ENCODE assay signal across 8 mouse cellular contexts in the genomic region with DNA sequence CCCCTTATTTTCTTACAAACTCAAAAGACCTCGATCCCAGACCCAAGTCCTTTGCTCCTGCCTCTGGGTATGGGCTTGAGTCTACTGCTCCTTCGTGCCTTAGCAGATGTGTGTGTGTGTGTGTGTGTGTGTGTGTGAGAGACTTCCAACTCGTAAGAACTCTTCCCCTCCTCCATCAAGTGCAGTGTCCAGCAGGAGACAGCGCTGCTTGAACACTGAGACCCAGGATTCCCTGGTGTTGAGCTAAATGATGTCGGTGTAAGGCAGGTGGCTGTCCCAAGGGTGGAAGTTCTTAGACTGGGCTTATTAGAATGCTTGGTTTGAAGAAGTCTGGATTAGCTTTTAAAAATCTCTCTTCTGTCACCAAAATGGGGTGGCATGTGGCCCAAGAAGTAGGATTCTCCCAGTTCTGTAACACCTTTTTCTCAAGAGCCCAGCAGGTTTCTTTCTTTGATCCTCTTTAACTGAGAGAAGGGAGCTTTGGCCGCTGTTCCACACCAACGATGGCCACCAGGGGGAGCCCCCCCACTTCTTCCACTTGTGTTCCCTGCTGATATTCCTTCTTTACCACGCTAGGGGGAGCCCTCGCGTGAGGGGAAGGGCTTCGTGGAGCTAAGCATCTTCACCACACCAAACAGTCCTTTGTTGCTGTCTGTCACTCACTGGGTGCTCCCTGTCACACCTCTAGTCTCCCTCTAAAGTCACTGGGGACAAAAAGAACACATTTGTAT. TPM values are rescaled to one million over a fixed set of nuclear protein-coding genes. Genes with fewer than 3 reads are reported as not detected.
A peak's percentile ranks its signal among the peaks of the same experiment; 100 is the strongest.
DNase-seq lines count a peak whose midpoint lies in the region; ATAC-seq and TF ChIP-seq lines count a peak whose summit lies in the region.

No protein-coding gene starts in this region.

- H3K4me2 ChIP-seq in liver, embryonic 16.5 days (ENCODE audit: low read depth, low read length) = no peak overlapping the region
- H3K4me2 ChIP-seq in neural tube, embryonic 15.5 days = no peak overlapping the region

- peak; percentile 83 for ATAC-seq in CD4-positive, CD25-positive, alpha-beta regulatory T cell, adult 4 months
- peak; percentile 94 for ATAC-seq in erythroblast, adult 5-6 weeks (replicated peaks; ENCODE audit: low FRiP score, poor library complexity, severe bottlenecking)
- ATAC-seq in liver, embryonic 16.5 days (ENCODE audit: low read depth) = peak; percentile 50; the same call in 1 of the 2 replicates
- ATAC-seq in neural tube, embryonic 15.5 days (ENCODE audit: low FRiP score) = peak; percentile 55

- 19% methylated on average over 11 of the region's 11 CpGs for WGBS in liver, embryonic 16.5 days (ENCODE audit: insufficient replicate concordance)
- WGBS in neural tube, embryonic 15.5 days = 28% methylated on average over 11 of the region's 11 CpGs

- peak; percentile 86 for DNase-seq in brain, adult 2 months (ENCODE audit: low read depth, low spot score)
- DNase-seq in heart, postnatal 10 days = peak; percentile 80 to 91
- peak; percentile 76 to 93 for DNase-seq in kidney, postnatal 36 days

- H3K27me3 ChIP-seq in liver, embryonic 16.5 days (ENCODE audit: control insufficient read depth, insufficient read depth, low read depth, low read length) = no peaks in the 10 kb centered on the region
- no peaks in the 10 kb centered on the region for H3K27me3 ChIP-seq in neural tube, embryonic 15.5 days (replicated peaks)
- no peaks in the 10 kb centered on the region for H3K27me3 ChIP-seq in testis, adult 2 months (ENCODE audit: control insufficient read depth, insufficient read depth, low read length)

- intact Hi-C loops in heart, postnatal 10 days (cut with DNase I) = loop anchor here (1.0 kb wide), 1 partner anchor 50 kb away; no protein-coding TSS in a partner anchor

- H3K27ac ChIP-seq in liver, embryonic 16.5 days (ENCODE audit: low read length) = no peak overlapping the region
- no peak overlapping the region for H3K27ac ChIP-seq in neural tube, embryonic 15.5 days (replicated peaks)
- no peak overlapping the region for H3K27ac ChIP-seq in testis, adult 2 months (ENCODE audit: control insufficient read depth, insufficient read depth, low read depth, low read length)

- TF ChIP-seq POLR2A in testis, adult 2 months (IDR thresholded peaks at IDR 0.05; ENCODE audit: control insufficient read depth, low read depth, low read length) = no peak

- H3K9me3 ChIP-seq in liver, embryonic 16.5 days (replicated peaks; ENCODE audit: control insufficient read depth, low read length) = no peaks in the 10 kb centered on the region
- H3K9me3 ChIP-seq in neural tube, embryonic 15.5 days (replicated peaks) = no peaks in the 10 kb centered on the region

- TF ChIP-seq CTCF in testis, adult 2 months (IDR thresholded peaks at IDR 0.05; ENCODE audit: control insufficient read depth, insufficient read depth, insufficient replicate concordance, low read depth, low read length) = peak; percentile 98

- H3K4me1 ChIP-seq in liver, embryonic 16.5 days (ENCODE audit: control insufficient read depth, low read depth, low read length) = no peaks in the 10 kb centered on the region
- peaks cover 3% of the 10 kb centered on the region; the same call in 1 of the 2 replicates for H3K4me1 ChIP-seq in neural tube, embryonic 15.5 days
- H3K4me1 ChIP-seq in testis, adult 2 months (ENCODE audit: control insufficient read depth, insufficient read depth, low read length) = no peaks in the 10 kb centered on the region; the same call in 1 of the 2 replicates

- no peaks in the 10 kb centered on the region for H3K36me3 ChIP-seq in liver, embryonic 16.5 days (ENCODE audit: control insufficient read depth, insufficient read depth)
- no peaks in the 10 kb centered on the region for H3K36me3 ChIP-seq in neural tube, embryonic 15.5 days
- no peaks in the 10 kb centered on the region for H3K36me3 ChIP-seq in testis, adult 2 months (ENCODE audit: control insufficient read depth, insufficient read depth, low read length)

- no peak overlapping the region for H3K9ac ChIP-seq in liver, embryonic 16.5 days (ENCODE audit: low read depth, low read length)
- H3K9ac ChIP-seq in neural tube, embryonic 15.5 days (replicated peaks) = no peak overlapping the region

- no peak overlapping the region for H3K4me3 ChIP-seq in liver, embryonic 16.5 days (ENCODE audit: low read depth, low read length)
- no peak overlapping the region for H3K4me3 ChIP-seq in neural tube, embryonic 15.5 days (replicated peaks)
- H3K4me3 ChIP-seq in testis, adult 2 months (ENCODE audit: control insufficient read depth, low read depth, low read length) = no peak overlapping the region

RNA-seq across cellular contexts. Expression of a gene that starts 17.0 kb away (rescaled TPM):
- polyA plus RNA-seq in CD4-positive, CD25-positive, alpha-beta regulatory T cell, adult 4 months (2017; shearing (Covaris generic)) = under 1 TPM in 1 of 2 experiments, not detected in 1; 0.95 TPM
- total RNA-seq in erythroblast, adult 5-6 weeks (2015; ENCODE audit: low replicate concordance) = not detected in 2 replicates
- not detected in 2 replicates for total RNA-seq in erythroblast, adult 5-6 weeks (2017; ENCODE audit: low replicate concordance)
- 1 to 10 TPM; 1.8 to 2.6 TPM for total RNA-seq in heart, postnatal 10 days (2021)
- polyA plus RNA-seq in liver, embryonic 16.5 days (2015; fragmentation: Nextera tagmentation; extraction: Ambion mirVana) = 0.07 and 0.08 TPM in 2 replicates
- polyA plus RNA-seq in neural tube, embryonic 15.5 days (2015; fragmentation: Nextera tagmentation; extraction: Ambion mirVana) = 1.4 and 1.8 TPM in 2 replicates
- 270 and 284 TPM in 2 replicates for polyA plus RNA-seq in testis, adult 2 months (2012; rRNA removed)

RNA-seq across cellular contexts. Expression of a gene that starts 27.5 kb away (rescaled TPM):
- polyA plus RNA-seq in CD4-positive, CD25-positive, alpha-beta regulatory T cell, adult 4 months (2017; shearing (Covaris generic)) = 10 to 100 TPM; 32.4 to 36.4 TPM
- total RNA-seq in erythroblast, adult 5-6 weeks (2015; ENCODE audit: low replicate concordance) = 63.7 and 66.9 TPM in 2 replicates
- total RNA-seq in erythroblast, adult 5-6 weeks (2017; ENCODE audit: low replicate concordance) = 18.0 and 37.7 TPM in 2 replicates
- total RNA-seq in heart, postnatal 10 days (2021) = 100 to 1,000 TPM; 106 to 117 TPM
- polyA plus RNA-seq in liver, embryonic 16.5 days (2015; fragmentation: Nextera tagmentation; extraction: Ambion mirVana) = 123 and 134 TPM in 2 replicates
- 156 and 169 TPM in 2 replicates for polyA plus RNA-seq in neural tube, embryonic 15.5 days (2015; fragmentation: Nextera tagmentation; extraction: Ambion mirVana)
- 3.1 and 3.7 TPM in 2 replicates for polyA plus RNA-seq in testis, adult 2 months (2012; rRNA removed)

RNA-seq across cellular contexts. Expression of a gene that starts 36.8 kb away (rescaled TPM):
- polyA plus RNA-seq in CD4-positive, CD25-positive, alpha-beta regulatory T cell, adult 4 months (2017; shearing (Covaris generic)) = under 1 TPM; 0.10 to 0.75 TPM
- not detected in 2 replicates for total RNA-seq in erythroblast, adult 5-6 weeks (2015; ENCODE audit: low replicate concordance)
- total RNA-seq in erythroblast, adult 5-6 weeks (2017; ENCODE audit: low replicate concordance) = not detected in 2 replicates
- total RNA-seq in heart, postnatal 10 days (2021) = under 1 TPM in 1 of 2 experiments, not detected in 1; 0.24 TPM
- 0.01 TPM in 1 of 2 replicates, not detected in the other for polyA plus RNA-seq in liver, embryonic 16.5 days (2015; fragmentation: Nextera tagmentation; extraction: Ambion mirVana)
- 0.51 and 0.98 TPM in 2 replicates for polyA plus RNA-seq in neural tube, embryonic 15.5 days (2015; fragmentation: Nextera tagmentation; extraction: Ambion mirVana)
- 95.2 and 103 TPM in 2 replicates for polyA plus RNA-seq in testis, adult 2 months (2012; rRNA removed)

RNA-seq across cellular contexts. Expression of a gene that starts 36.8 kb away (rescaled TPM):
- 10 to 100 TPM; 10.5 to 12.7 TPM for polyA plus RNA-seq in CD4-positive, CD25-positive, alpha-beta regulatory T cell, adult 4 months (2017; shearing (Covaris generic))
- total RNA-seq in erythroblast, adult 5-6 weeks (2015; ENCODE audit: low replicate concordance) = 4.6 and 19.0 TPM in 2 replicates
- 3.1 and 7.2 TPM in 2 replicates for total RNA-seq in erythroblast, adult 5-6 weeks (2017; ENCODE audit: low replicate concordance)
- total RNA-seq in heart, postnatal 10 days (2021) = 10 to 100 TPM; 11.1 to 13.3 TPM
- 4.0 and 4.3 TPM in 2 replicates for polyA plus RNA-seq in liver, embryonic 16.5 days (2015; fragmentation: Nextera tagmentation; extraction: Ambion mirVana)
- polyA plus RNA-seq in neural tube, embryonic 15.5 days (2015; fragmentation: Nextera tagmentation; extraction: Ambion mirVana) = 3.6 and 7.8 TPM in 2 replicates
- polyA plus RNA-seq in testis, adult 2 months (2012; rRNA removed) = 43.0 and 48.0 TPM in 2 replicates

RNA-seq across cellular contexts. Expression of a gene that starts 55.2 kb away (rescaled TPM):
- polyA plus RNA-seq in CD4-positive, CD25-positive, alpha-beta regulatory T cell, adult 4 months (2017; shearing (Covaris generic)) = not detected
- not detected in 2 replicates for total RNA-seq in erythroblast, adult 5-6 weeks (2015; ENCODE audit: low replicate concordance)
- not detected in 2 replicates for total RNA-seq in erythroblast, adult 5-6 weeks (2017; ENCODE audit: low replicate concordance)
- total RNA-seq in heart, postnatal 10 days (2021) = 1 to 10 TPM; 2.7 to 2.8 TPM
- not detected in 2 replicates for polyA plus RNA-seq in liver, embryonic 16.5 days (2015; fragmentation: Nextera tagmentation; extraction: Ambion mirVana)
- 0.47 and 0.59 TPM in 2 replicates for polyA plus RNA-seq in neural tube, embryonic 15.5 days (2015; fragmentation: Nextera tagmentation; extraction: Ambion mirVana)
- polyA plus RNA-seq in testis, adult 2 months (2012; rRNA removed) = 47.4 and 49.3 TPM in 2 replicates

Comparison
In these comparisons a context has a peak if more than half of its experiments do, and no peak if none do; other contexts are left out.
1. RNA of a gene that starts 17.0 kb away (polyA plus RNA-seq): 270 to 284 TPM in testis, adult 2 months; 1.4 to 1.8 TPM in neural tube, embryonic 15.5 days, 0.95 TPM in CD4-positive, CD25-positive, alpha-beta regulatory T cell, adult 4 months and 0.07 to 0.08 TPM in liver, embryonic 16.5 days; every median in the first group is over 10 times any median in the second.
2. RNA of a gene that starts 36.8 kb away (polyA plus RNA-seq): 95.2 to 103 TPM in testis, adult 2 months; 0.10 to 0.75 TPM in CD4-positive, CD25-positive, alpha-beta regulatory T cell, adult 4 months, 0.51 to 0.98 TPM in neural tube, embryonic 15.5 days and 0.01 TPM in liver, embryonic 16.5 days; every median in the first group is over 10 times any median in the second.
3. Peak in every context shown above with its lines, with median percentiles within 50 percentile points of each other: ATAC-seq and DNase-seq.